ENCODE assay signal across 21 mouse cellular contexts in the genomic region with DNA sequence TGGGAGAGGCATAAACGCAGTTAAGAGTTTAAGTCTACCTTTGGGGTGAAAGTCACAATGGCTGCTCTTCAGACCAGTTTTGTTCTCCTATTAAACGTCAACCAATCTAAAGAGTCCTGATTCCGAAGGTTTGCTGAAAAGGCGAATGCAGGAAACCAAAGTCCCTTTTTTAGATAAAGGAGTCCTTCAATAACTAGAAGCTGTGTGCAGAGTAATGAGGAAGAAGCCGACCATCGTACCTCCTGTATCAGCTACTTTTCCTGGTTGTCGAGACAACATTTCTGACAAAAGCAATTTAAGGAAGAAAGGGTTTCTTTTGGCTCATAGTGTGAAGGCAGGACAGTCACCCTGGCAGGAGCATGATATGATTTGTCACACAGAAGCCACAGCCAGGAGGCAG.
DNase-seq lines count a peak whose midpoint lies in the region; ATAC-seq and TF ChIP-seq lines count a peak whose summit lies in the region.
"Had no signal": no experiment of that assay in that cellular context is flagged by ENCODE, and none has a peak within 500 bp of the region (broad histone marks: within the 10 kb centered on the region; RNA-seq: fewer than 3 reads in every experiment).

No protein-coding gene starts in this region.

- no peaks in the 10 kb centered on the region for H3K9me3 ChIP-seq in intestine, embryonic 15.5 days
- H3K9me3 ChIP-seq in intestine, embryonic 16.5 days (ENCODE audit: control insufficient read depth, low read length): no peaks in the 10 kb centered on the region
- no peaks in the 10 kb centered on the region for H3K9me3 ChIP-seq in intestine, postnatal 0 days (ENCODE audit: control insufficient read depth)

- DNase-seq in retina, postnatal 1 day: no peak
- no peak for DNase-seq in thymus, postnatal 10 days (ENCODE audit: low spot score in 2 of 2)
- no peak for DNase-seq in urinary bladder, postnatal 4 days (ENCODE audit: low spot score in 2 of 2)
- DNase-seq: adrenal gland, adult 2 months; adrenal gland, adult 8-10 months; adrenal gland, postnatal 10 days; adrenal gland, postnatal 14 days; adrenal gland, postnatal 25 days; adrenal gland, postnatal 36 days; B cell, adult 2 months; cerebellum, adult 11 months; cerebellum, adult 11-12 months; cerebellum, adult 18-20 months had no signal

- no peaks in the 10 kb centered on the region for H3K27me3 ChIP-seq in intestine, embryonic 15.5 days (replicated peaks)
- H3K27me3 ChIP-seq in intestine, embryonic 16.5 days (replicated peaks; ENCODE audit: control insufficient read depth, insufficient read depth, low read length): no peaks in the 10 kb centered on the region
- no peaks in the 10 kb centered on the region for H3K27me3 ChIP-seq in intestine, postnatal 0 days (replicated peaks; ENCODE audit: control insufficient read depth, insufficient read depth, low read length)
- H3K27me3 ChIP-seq: CH12.LX, Patski had no signal

- 67% methylated on average over 7 of the region's 7 CpGs for WGBS in intestine, embryonic 15.5 days
- 67% methylated on average over 7 of the region's 7 CpGs for WGBS in intestine, embryonic 16.5 days
- WGBS in intestine, postnatal 0 days: 44% methylated on average over 7 of the region's 7 CpGs

- no peak overlapping the region for H3K4me2 ChIP-seq in intestine, embryonic 15.5 days (replicated peaks)
- no peak overlapping the region for H3K4me2 ChIP-seq in intestine, embryonic 16.5 days (ENCODE audit: low read depth, low read length)
- H3K4me2 ChIP-seq in intestine, postnatal 0 days (replicated peaks; ENCODE audit: low read depth): 0 out of 2 replicates have a peak overlapping the region, but pooled peaks have one; percentile 6

- H3K4me1 ChIP-seq in intestine, embryonic 15.5 days (replicated peaks): peaks cover 7% of the 10 kb centered on the region
- H3K4me1 ChIP-seq in intestine, embryonic 16.5 days (ENCODE audit: control insufficient read depth, insufficient read depth, low read length): peaks cover 7% of the 10 kb centered on the region
- peaks cover 7% of the 10 kb centered on the region; the same call in 1 of the 2 replicates for H3K4me1 ChIP-seq in intestine, postnatal 0 days (replicated peaks; ENCODE audit: control insufficient read depth, insufficient read depth, low read length)

- H3K36me3 ChIP-seq in intestine, embryonic 15.5 days: no peaks in the 10 kb centered on the region
- H3K36me3 ChIP-seq in intestine, embryonic 16.5 days (ENCODE audit: control insufficient read depth, insufficient read depth, low read length): no peaks in the 10 kb centered on the region
- H3K36me3 ChIP-seq in intestine, postnatal 0 days (ENCODE audit: control insufficient read depth, insufficient read depth): no peaks in the 10 kb centered on the region
- H3K36me3 ChIP-seq: G1E had no signal

- peak; percentile 65 for ATAC-seq in intestine, embryonic 15.5 days
- peak; percentile 75 for ATAC-seq in intestine, embryonic 16.5 days
- ATAC-seq in intestine, postnatal 0 days: peak; percentile 72
- ATAC-seq: activated CD4-positive, CD25-positive, alpha-beta regulatory T cell, adult 4 months; CD4-positive, CD25-positive, alpha-beta regulatory T cell, adult 4 months; Patski had no signal

- no peak overlapping the region for H3K4me3 ChIP-seq in intestine, embryonic 15.5 days (replicated peaks)
- no peak overlapping the region for H3K4me3 ChIP-seq in intestine, embryonic 16.5 days (ENCODE audit: low read length)
- H3K4me3 ChIP-seq in intestine, postnatal 0 days (ENCODE audit: low read depth, low read length): no peak overlapping the region

- no peak for TF ChIP-seq CTCF in intestine, postnatal 0 days (IDR thresholded peaks at IDR 0.05; ENCODE audit: low read depth)

- no peak overlapping the region for H3K9ac ChIP-seq in intestine, embryonic 15.5 days
- no peak overlapping the region for H3K9ac ChIP-seq in intestine, embryonic 16.5 days (ENCODE audit: low read depth, low read length)
- no peak overlapping the region for H3K9ac ChIP-seq in intestine, postnatal 0 days (ENCODE audit: low read depth, low read length)

- no peak overlapping the region for H3K27ac ChIP-seq in intestine, embryonic 15.5 days
- H3K27ac ChIP-seq in intestine, embryonic 16.5 days (ENCODE audit: low read length): no peak overlapping the region
- no peak overlapping the region for H3K27ac ChIP-seq in intestine, postnatal 0 days (ENCODE audit: low read depth, low read length)
